Mouse (Mus musculus): ENCODE measurements around the gene Prl2c1.

- TF ChIP-seq CTCF (IDR thresholded peaks at IDR 0.05; ENCODE audit: extremely low read depth, insufficient read depth, low read length) (no peak), POLR2A (IDR thresholded peaks at IDR 0.05; ENCODE audit: extremely low read depth, insufficient read depth, low read length) (no peak)
These were observed 47.8 kb upstream of the Prl2c1 start, which contains the start of gene Prl2a1 for GRCm38 (mm10) chr13:27801354-27801753.

Measured in cortical plate, adult 2 months (tissue).